Mouse (Mus musculus): Measurements from ENCODE around the gene Ptx3. TPM values are rescaled to one million over a fixed set of nuclear protein-coding genes. Genes with fewer than 3 reads are reported as not detected.

Gene Ptx3
- not detected for total RNA-seq (2023)

DNA sequence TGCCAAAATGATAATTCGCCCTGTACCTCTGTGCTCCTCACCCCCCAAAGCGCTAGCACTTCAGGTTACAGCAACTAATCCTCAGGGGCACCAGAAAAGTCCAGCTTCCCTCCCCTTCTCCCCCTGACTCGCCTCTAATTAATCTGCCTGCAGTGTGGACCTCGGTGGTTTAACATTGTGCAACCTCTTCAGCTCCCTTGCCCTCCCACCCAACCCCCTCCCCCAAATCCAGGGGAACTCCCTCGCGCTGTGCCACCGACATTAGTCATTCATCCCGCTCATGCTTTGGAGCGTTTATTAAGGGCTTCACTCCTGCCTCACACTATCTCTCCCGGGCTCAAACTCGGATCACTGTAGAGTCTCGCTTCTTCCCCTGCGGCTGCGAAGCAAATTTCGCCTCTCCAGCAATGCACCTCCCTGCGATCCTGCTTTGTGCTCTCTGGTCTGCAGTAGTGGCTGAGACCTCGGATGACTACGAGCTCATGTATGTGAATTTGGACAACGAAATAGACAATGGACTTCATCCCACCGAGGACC, at the start of gene Ptx3:
Ptx3 (plus strand) TSS at position 256 of the 537 bp plus-strand sequence.

Other genes with a start within 250 kb of the Ptx3 start
- not detected for gene Veph1, start 76.9 kb downstream of the Ptx3 start, total RNA-seq (2023)

Data from monocyte, adult 59 days (primary cell).